Mouse (Mus musculus) neural tube, embryonic 15.5 days (tissue): ENCODE measurements around the gene Efcab6. TPM values are rescaled to one million over a fixed set of nuclear protein-coding genes. Genes with fewer than 3 reads are reported as not detected.

ENCODE experiments used
- ATAC-seq: fragments of 200-750 bp; cut with Nextera tagmentation; 2 replicates; pipeline ENCODE4 v1.8.0; 2017; ENCODE audit warnings: mild to moderate bottlenecking, moderate TSS enrichment, moderate library complexity; ENCODE audit not compliant: low FRiP score
- H3K27ac ChIP-seq: fragments of 300-500 bp; sonication (generic); replicated peaks from 2 replicates; pipeline ENCODE4 v1.5.1; 2015; ENCODE audit warnings: mild to moderate bottlenecking, inconsistent platforms
- H3K27me3 ChIP-seq: fragments of 300-500 bp; sonication (generic); replicated peaks from 2 replicates; pipeline ENCODE4 v1.6.1; 2015; ENCODE audit warnings: inconsistent platforms
- H3K36me3 ChIP-seq: fragments of 300-500 bp; sonication (generic); 2 replicates; pipeline ENCODE4 v1.6.1; 2015; ENCODE audit warnings: inconsistent platforms
- H3K4me1 ChIP-seq: fragments of 300-500 bp; sonication (generic); 2 replicates; pipeline ENCODE4 v1.6.1; 2015; ENCODE audit warnings: inconsistent platforms
- H3K4me2 ChIP-seq: fragments of 300-500 bp; sonication (generic); 2 replicates; pipeline ENCODE4 v1.6.1; 2015; ENCODE audit warnings: inconsistent platforms, mild to moderate bottlenecking, moderate library complexity
- H3K4me3 ChIP-seq: fragments of 300-500 bp; sonication (generic); replicated peaks from 2 replicates; pipeline ENCODE4 v1.5.1; 2015; ENCODE audit warnings: mild to moderate bottlenecking, inconsistent platforms
- H3K9ac ChIP-seq: fragments of 300-500 bp; sonication (generic); replicated peaks from 2 replicates; pipeline ENCODE4 v1.6.1; 2015; ENCODE audit warnings: mild to moderate bottlenecking, inconsistent platforms
- H3K9me3 ChIP-seq: fragments of 300-500 bp; sonication (generic); replicated peaks from 2 replicates; pipeline ENCODE4 v1.6.1; 2016; ENCODE audit warnings: inconsistent platforms
- WGBS: fragments of 180-500 bp; shearing (Covaris S2); methylation state at CpG from one replicate; pipeline ENCODE4 v1.1.7; 2015; ENCODE audit warnings: mixed read lengths; 5-methylcytosine and 5-hydroxymethylcytosine counted together
- polyA plus RNA-seq: library from polyadenylated mRNA; unstranded; fragments of >200 nt; fragmentation: Nextera tagmentation; extraction: Ambion mirVana; gene quantifications from 2 replicates; pipeline ENCODE4 v1.2.1, GENCODE M21; 2015

The Efcab6 gene
- polyA plus RNA-seq, 1 experiment from 2014 or later: 0.82 TPM

GRCm38 (mm10) chr15:83915376-83915775, 149.8 kb downstream of the Efcab6 start:
- Histone ChIP-seq H3K4me2 (no peak overlapping the region), H3K9me3 (no peaks in the 10 kb centered on the region), H3K4me1 (0 out of 2 replicates have a peak, but pooled peaks cover 3% of the 10 kb centered on the region), H3K27ac (no peak overlapping the region), H3K27me3 (no peaks in the 10 kb centered on the region), H3K36me3 (no peaks in the 10 kb centered on the region), H3K9ac (no peak overlapping the region), H3K4me3 (no peak overlapping the region)
- WGBS: 88% methylated on average over 10 of the region's 10 CpGs
- ATAC-seq: no peak

GRCm38 (mm10) chr15:83913028-83913714, 152.0 kb downstream of the Efcab6 start:
- Histone ChIP-seq H3K4me2 (no peak overlapping the region), H3K27ac (no peak overlapping the region), H3K9me3 (no peaks in the 10 kb centered on the region), H3K36me3 (no peaks in the 10 kb centered on the region), H3K4me1 (no peaks in the 10 kb centered on the region), H3K27me3 (no peaks in the 10 kb centered on the region), H3K9ac (no peak overlapping the region), H3K4me3 (no peak overlapping the region)
- no peak for ATAC-seq
- 87% methylated on average over 14 of the region's 14 CpGs for WGBS

- 57% methylated on average over 13 of the region's 13 CpGs for WGBS
- Histone ChIP-seq H3K4me1 (peaks cover 7% of the 10 kb centered on the region; the same call in 1 of the 2 replicates), H3K27me3 (no peaks in the 10 kb centered on the region), H3K9me3 (no peaks in the 10 kb centered on the region), H3K27ac (no peak overlapping the region), H3K4me2 (no peak overlapping the region), H3K9ac (no peak overlapping the region), H3K36me3 (no peaks in the 10 kb centered on the region), H3K4me3 (no peak overlapping the region)
- no peak for ATAC-seq
Measured at GRCm38 (mm10) chr15:83906472-83906871, 158.7 kb downstream of the Efcab6 start.

- Histone ChIP-seq H3K36me3 (no peaks in the 10 kb centered on the region), H3K4me2 (no peak overlapping the region), H3K4me1 (peaks cover 14% of the 10 kb centered on the region), H3K27ac (peak overlapping the region; percentile 63), H3K4me3 (no peak overlapping the region), H3K9ac (no peak overlapping the region), H3K27me3 (no peaks in the 10 kb centered on the region), H3K9me3 (no peaks in the 10 kb centered on the region)
- 39% methylated on average over 9 of the region's 9 CpGs for WGBS
- ATAC-seq: peak; percentile 74; the same call in 1 of the 2 replicates
Measured at GRCm38 (mm10) chr15:83897286-83897685, 167.9 kb downstream of the Efcab6 start.

- H3K9me3 ChIP-seq: no peaks in the 10 kb centered on the region
- H3K27me3 ChIP-seq: no peaks in the 10 kb centered on the region
- no peak overlapping the region for H3K4me2 ChIP-seq
- ATAC-seq: no peak
- H3K4me3 ChIP-seq: no peak overlapping the region
- 41% methylated on average over 9 of the region's 9 CpGs for WGBS
- no peak overlapping the region for H3K9ac ChIP-seq
- H3K36me3 ChIP-seq: no peaks in the 10 kb centered on the region
- no peak overlapping the region for H3K27ac ChIP-seq
- H3K4me1 ChIP-seq: peaks cover 14% of the 10 kb centered on the region
Measured at GRCm38 (mm10) chr15:83896011-83896410, 169.2 kb downstream of the Efcab6 start.

- Histone ChIP-seq H3K27ac (no peak overlapping the region), H3K9me3 (no peaks in the 10 kb centered on the region), H3K4me1 (peaks cover 14% of the 10 kb centered on the region), H3K4me2 (no peak overlapping the region), H3K9ac (no peak overlapping the region), H3K36me3 (no peaks in the 10 kb centered on the region), H3K27me3 (no peaks in the 10 kb centered on the region), H3K4me3 (no peak overlapping the region)
- no peak for ATAC-seq
- WGBS: 77% methylated on average over 7 of the region's 7 CpGs
Measured at GRCm38 (mm10) chr15:83894261-83894660, 170.9 kb downstream of the Efcab6 start.

- no peak for ATAC-seq
- WGBS: 84% methylated on average over 15 of the region's 15 CpGs
- Histone ChIP-seq H3K27me3 (no peaks in the 10 kb centered on the region), H3K4me2 (no peak overlapping the region), H3K4me1 (peaks cover 14% of the 10 kb centered on the region), H3K9ac (no peak overlapping the region), H3K27ac (no peak overlapping the region), H3K36me3 (no peaks in the 10 kb centered on the region), H3K4me3 (no peak overlapping the region), H3K9me3 (no peaks in the 10 kb centered on the region)
Measured at GRCm38 (mm10) chr15:83892871-83893270, 172.3 kb downstream of the Efcab6 start.

GRCm38 (mm10) chr15:83884291-83884690, 180.9 kb downstream of the Efcab6 start:
- WGBS: 80% methylated on average over 9 of the region's 9 CpGs

GRCm38 (mm10) chr15:83883821-83884220, 181.4 kb downstream of the Efcab6 start:
- Histone ChIP-seq H3K4me1 (no peaks in the 10 kb centered on the region; the same call in 1 of the 2 replicates), H3K9me3 (no peaks in the 10 kb centered on the region), H3K4me3 (no peak overlapping the region), H3K27ac (no peak overlapping the region), H3K27me3 (no peaks in the 10 kb centered on the region; the same call in 1 of the 2 replicates), H3K9ac (no peak overlapping the region), H3K36me3 (no peaks in the 10 kb centered on the region), H3K4me2 (no peak overlapping the region)
- ATAC-seq: no peak
- 93% methylated on average over 8 of the region's 8 CpGs for WGBS

More at GRCm38 (mm10) chr15:83884291-83884690, 180.9 kb downstream of the Efcab6 start:
- Histone ChIP-seq H3K9ac (no peak overlapping the region), H3K4me1 (no peaks in the 10 kb centered on the region; the same call in 1 of the 2 replicates), H3K36me3 (no peaks in the 10 kb centered on the region), H3K9me3 (no peaks in the 10 kb centered on the region), H3K4me3 (no peak overlapping the region), H3K4me2 (no peak overlapping the region), H3K27me3 (no peaks in the 10 kb centered on the region; the same call in 1 of the 2 replicates), H3K27ac (no peak overlapping the region)
- no peak for ATAC-seq

GRCm38 (mm10) chr15:83879845-83880244, 185.3 kb downstream of the Efcab6 start:
- no peak overlapping the region for H3K4me2 ChIP-seq
- no peak overlapping the region for H3K9ac ChIP-seq
- H3K27ac ChIP-seq: no peak overlapping the region
- H3K36me3 ChIP-seq: no peaks in the 10 kb centered on the region
- 23% methylated on average over 5 of the region's 5 CpGs for WGBS
- H3K27me3 ChIP-seq: no peaks in the 10 kb centered on the region; the same call in 1 of the 2 replicates
- ATAC-seq: no peak
- no peaks in the 10 kb centered on the region; the same call in 1 of the 2 replicates for H3K4me1 ChIP-seq
- no peaks in the 10 kb centered on the region for H3K9me3 ChIP-seq
- H3K4me3 ChIP-seq: no peak overlapping the region

GRCm38 (mm10) chr15:83877898-83878297, 187.3 kb downstream of the Efcab6 start:
- no peak overlapping the region for H3K9ac ChIP-seq
- no peak overlapping the region for H3K4me3 ChIP-seq
- no peak overlapping the region for H3K27ac ChIP-seq
- H3K4me1 ChIP-seq: peaks cover 2% of the 10 kb centered on the region; the same call in 1 of the 2 replicates
- ATAC-seq: no peak
- H3K36me3 ChIP-seq: no peaks in the 10 kb centered on the region
- 91% methylated on average over 2 of the region's 2 CpGs for WGBS
- H3K4me2 ChIP-seq: no peak overlapping the region
- H3K9me3 ChIP-seq: no peaks in the 10 kb centered on the region
- no peaks in the 10 kb centered on the region for H3K27me3 ChIP-seq

- H3K36me3 ChIP-seq: no peaks in the 10 kb centered on the region
- H3K4me3 ChIP-seq: no peak overlapping the region
- no peak for ATAC-seq
- WGBS: 53% methylated on average over 11 of the region's 11 CpGs
- H3K27ac ChIP-seq: no peak overlapping the region
- H3K9me3 ChIP-seq: no peaks in the 10 kb centered on the region
- H3K9ac ChIP-seq: no peak overlapping the region
- no peak overlapping the region for H3K4me2 ChIP-seq
- H3K27me3 ChIP-seq: no peaks in the 10 kb centered on the region
- H3K4me1 ChIP-seq: peaks cover 3% of the 10 kb centered on the region
Measured at GRCm38 (mm10) chr15:83877155-83877866, 187.9 kb downstream of the Efcab6 start.
